Mouse (Mus musculus): ENCODE results near the gene Rd3l.
"Not testable (repeated sequence)": the region's sequence is repeated elsewhere in the genome, so short reads cannot be mapped to it uniquely, and the experiment has no call there.

Rd3l gene

DNA sequence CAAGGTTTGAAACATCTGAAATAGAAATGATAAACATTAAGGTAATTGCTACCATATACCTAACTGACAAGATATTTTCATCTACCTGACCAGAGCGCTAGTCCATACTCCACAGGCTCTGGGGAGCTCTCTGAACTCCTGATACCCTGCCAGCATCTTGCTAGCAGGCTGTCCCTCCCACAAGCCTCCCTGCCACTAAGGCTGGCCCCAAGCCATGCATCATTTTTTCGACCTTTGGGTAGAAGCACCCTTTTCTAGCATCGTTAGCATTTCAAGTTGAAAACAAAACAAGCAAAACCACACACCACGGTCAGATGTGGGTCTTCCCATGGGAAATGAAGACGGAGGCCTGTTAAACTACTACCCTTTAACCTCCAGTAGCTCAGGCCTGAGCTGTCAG, 17.8 kb downstream of the Rd3l start:
- DNase-seq: peak in 1 of 2 experiments; percentile 24

DNA sequence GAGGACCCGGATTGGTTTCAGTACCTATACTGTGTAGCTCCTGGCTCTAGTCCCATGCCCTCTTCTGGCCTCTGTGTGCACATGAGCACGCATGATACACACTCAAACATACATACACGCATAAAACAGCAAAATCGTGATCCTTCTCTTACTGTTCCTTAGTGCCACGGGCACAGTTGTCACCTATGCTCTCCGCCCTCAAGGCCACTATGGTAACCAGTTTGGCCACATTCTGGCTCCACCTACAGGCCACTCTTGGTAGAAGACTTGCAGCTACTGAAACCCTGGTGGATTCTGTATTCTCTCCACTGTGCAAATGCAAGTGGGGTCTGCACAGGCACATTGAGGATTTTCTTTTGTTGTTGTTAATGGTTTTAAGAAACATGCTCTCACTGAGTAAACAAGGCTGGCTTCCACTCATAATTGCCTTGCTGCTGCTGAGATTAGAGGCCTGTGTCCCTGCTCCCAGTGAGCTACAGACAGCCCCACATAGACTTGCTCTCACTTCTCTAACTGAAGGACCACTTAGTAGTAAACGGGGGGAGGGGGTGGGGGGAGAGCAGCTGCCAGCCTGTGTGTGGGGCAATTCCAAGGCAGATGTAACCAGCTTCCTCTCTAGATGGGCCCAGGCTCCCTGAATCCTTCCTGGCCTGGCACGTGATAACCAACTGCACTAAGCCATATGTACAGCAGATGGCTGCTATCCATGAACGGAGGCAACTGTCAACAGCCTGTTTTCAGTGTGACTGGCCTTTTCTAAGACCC, 22.8 kb downstream of the Rd3l start:
- DNase-seq: peak; percentile 77 to 84

DNA sequence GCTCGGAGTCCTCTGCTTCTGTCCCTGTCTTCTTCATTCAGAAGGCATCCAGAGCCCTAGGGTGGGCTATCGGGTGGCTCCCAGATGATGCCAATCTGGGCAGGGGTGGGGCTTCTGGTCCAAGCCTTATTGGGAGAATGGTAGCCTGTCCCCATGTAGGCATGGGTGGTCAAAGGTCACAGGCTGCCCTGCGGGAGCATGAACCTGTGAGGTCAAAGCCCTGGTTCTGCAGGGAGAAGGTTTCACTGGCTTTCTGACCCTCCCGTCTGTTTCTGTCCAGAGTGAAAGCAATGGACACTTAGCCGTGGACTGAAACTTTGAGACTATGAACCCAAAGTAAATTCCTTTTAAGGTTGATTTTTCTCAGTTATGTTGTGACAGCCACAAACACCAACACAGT, 24.9 kb downstream of the Rd3l start:
- no peak for DNase-seq

DNA sequence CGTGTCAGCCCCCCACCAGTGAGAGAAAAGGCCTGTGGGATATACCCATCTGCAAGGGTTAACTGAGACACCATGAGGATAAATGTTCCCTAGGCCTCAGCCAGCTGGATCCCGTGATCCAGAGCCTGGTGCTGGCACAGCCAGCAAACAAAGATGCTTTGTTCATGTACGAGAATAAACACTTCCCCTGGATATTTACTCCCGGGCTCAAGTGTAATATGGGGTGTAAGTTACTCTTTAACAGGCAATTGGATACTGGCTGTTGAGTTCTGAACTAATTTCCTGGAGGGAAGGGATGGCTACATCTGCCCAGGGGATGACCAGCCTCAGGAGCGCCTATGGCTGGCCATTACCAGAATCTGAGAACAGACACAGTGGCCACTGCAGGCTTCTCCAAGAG, 29.4 kb downstream of the Rd3l start:
- DNase-seq: no peak

DNA sequence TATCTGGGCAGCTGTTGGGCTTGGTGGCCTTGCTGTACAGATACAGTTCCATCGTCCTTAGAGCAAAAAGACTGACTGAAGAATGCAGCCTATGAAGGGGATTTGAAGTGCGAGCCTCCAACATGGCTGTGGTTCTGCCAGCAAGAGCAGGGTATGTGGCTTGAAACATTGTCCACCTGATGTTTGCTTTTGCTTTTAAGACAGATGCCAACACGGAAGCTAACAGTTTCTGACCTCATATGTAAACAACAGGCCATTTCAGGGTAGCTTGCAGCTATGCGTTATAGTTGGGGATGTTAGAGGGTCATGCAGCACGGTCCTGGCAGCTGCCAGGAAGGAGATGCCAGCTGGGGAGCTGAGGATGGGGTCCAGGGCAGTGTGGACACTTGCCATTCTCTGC, 30.6 kb downstream of the Rd3l start:
- DNase-seq: no peak

DNA sequence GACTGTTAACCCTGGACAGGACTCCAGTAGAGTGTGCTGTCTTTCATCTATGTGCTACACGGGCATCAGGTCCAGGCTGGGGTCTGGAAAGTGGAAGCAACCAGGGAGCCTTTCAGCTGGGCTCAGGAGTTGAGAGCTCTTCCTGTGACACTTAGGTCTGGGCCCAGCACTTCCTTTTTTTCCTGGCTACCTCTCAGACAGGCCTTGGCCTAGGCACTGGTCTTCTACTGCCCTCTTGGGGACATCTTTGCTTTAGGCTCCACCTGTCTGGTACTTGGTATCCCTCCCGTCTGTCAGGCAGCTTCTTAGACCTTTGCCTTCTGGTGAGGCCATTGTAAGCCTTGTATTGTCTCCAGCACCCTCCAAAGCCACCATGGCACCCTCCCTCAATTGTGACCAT, 34.4 kb downstream of the Rd3l start:
- DNase-seq: peak; percentile 62

DNA sequence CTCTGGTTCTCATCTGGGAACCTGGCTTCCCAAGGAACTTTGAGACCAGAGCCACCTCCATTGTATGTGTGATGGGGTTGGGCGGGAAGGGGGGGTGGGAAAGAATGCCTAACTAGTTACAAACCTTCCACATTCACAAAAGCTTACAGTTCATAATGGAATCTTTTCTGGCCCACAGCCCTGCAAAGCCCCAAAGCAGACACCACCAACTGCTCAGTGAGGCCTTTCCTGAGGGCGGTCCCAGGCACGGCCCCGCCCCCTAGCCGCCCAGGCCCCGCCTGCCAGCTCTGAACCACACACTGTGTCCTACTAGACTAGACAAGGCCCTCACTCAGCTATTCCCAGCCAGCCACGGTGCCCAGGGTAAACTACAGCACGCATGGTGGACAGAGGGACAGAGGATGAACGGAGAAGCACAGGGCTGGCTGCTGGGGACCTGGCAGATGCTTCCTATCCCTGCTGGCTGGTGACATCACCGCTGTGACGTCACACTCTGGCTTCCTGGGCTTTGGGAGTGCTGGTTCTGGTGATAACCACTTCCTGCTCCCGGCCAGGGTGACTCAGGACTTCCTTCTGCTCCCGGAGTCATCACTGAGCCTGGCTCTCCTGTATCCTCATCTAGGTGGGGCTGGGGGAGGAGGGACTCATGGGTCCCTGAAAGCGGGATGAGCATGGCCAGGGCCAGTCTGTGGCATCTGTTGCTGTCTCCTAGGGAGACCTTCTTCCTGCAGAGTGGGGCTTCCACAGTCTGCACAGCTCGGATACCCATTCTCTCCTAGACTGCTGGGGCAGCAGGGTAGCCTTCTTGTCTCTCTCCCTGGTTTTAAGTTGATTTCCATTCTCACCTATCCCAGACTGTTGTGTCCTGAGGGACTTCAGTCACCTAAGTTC, 35.1 kb downstream of the Rd3l start:
- DNase-seq: not testable (repeated sequence)

DNA sequence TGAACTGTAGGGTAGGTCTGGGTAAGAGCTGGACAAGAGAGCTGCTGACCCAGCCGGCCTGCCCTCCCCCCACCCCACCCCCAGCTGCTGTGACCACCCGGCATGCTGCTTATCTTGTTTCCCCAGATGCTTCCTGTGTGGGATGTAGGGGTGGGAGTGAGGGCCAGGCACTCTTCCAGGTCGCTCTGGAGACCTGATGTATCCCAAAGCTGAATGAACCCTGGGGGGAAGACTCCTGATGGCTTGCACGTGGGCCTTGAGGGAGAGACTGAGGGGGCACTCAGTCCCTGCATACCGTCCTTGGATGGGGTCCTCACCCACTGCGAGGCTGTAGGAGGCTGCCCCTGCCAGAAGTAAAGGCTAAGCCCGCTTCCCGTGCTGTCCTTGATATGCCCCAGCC, 36.0 kb downstream of the Rd3l start:
- no peak for DNase-seq

DNA sequence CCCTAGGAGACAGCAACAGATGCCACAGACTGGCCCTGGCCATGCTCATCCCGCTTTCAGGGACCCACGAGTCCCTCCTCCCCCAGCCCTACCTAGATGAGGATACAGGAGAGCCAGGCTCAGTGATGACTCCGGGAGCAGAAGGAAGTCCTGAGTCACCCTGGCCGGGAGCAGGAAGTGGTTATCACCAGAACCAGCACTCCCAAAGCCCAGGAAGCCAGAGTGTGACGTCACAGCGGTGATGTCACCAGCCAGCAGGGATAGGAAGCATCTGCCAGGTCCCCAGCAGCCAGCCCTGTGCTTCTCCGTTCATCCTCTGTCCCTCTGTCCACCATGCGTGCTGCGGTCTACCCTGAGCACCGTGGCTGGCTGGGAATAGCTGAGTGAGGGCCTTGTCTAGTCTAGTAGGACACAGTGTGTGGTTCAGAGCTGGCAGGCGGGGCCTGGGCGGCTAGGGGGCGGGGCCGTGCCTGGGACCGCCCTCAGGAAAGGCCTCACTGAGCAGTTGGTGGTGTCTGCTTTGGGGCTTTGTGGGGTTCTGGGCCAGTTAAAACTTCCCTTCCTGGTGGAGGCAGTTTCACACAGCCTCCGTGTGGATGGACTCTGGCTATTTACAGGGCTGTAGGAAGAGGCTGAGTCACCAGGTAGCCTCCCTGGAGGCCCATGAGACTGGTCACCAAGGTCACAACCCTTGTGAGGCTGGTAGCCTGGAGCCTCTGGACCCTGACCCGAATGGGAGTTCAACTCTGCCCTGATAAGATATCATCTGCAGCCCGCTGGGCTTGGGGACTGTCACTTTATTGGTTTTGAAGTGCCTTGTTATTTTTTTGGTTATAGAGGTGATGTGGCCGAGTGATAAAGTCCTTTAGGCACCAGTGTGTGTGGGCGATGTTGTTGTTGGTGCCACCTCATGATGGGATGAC, 36.8 kb downstream of the Rd3l start:
- not testable (repeated sequence) for DNase-seq

DNA sequence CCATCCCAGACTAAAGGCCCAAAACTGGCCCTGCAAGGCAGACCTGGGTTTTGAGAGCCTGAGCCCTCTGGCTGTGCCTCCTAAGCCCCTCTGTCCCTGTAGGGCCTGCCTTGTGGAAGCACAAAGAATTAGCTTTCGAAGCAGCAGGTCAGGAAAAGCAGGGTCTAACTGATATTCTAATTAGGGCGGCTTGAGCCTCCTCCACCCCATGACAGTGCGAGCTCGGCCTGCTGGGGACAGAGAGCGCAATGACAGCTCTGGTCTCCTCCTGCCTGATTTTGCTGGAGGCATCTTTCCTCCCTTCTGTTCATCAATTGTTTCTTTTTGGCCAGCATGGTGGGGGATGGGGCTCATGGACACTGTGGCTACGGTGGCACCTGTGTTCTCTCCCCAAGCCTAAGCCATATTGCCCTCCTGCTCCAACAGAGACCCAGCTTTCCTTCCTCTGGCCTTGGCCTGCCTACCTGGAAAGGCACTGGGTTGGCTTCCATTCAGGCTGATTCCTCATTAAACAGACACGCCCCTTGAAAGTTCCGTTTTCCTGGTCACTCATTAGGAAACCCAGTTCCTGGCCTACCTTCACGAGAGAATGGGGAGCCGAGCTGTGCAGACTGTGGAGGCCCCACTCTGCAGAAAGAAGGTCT, 37.6 kb downstream of the Rd3l start:
- no peak for DNase-seq

DNA sequence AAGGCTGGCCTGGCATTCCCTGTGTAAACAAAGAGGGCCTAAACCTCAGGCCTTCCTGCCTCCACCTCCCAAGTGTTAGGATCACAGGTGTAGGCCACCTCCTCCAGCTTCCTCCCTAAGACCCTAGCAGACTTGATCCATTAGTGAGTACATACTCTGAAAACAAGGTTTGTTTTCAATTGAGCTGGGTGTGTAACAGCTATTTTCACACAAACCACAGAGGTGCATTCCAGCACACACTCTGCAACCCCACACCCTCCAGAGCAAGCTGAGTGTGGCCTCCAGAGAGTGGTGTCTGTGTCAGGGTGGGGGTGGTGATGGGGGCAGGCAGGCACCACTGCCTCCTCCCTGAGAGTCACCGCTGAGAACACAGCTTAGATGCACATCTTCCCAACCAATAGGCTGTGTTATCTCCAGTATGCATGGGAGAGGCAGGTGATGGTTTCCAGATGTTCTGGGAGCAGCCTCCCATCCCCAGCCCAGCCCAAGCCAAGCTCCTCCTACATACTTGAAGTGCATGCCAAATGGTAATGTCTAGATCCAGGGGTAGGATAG, 42.4 kb downstream of the Rd3l start:
- DNase-seq: no peak

DNA sequence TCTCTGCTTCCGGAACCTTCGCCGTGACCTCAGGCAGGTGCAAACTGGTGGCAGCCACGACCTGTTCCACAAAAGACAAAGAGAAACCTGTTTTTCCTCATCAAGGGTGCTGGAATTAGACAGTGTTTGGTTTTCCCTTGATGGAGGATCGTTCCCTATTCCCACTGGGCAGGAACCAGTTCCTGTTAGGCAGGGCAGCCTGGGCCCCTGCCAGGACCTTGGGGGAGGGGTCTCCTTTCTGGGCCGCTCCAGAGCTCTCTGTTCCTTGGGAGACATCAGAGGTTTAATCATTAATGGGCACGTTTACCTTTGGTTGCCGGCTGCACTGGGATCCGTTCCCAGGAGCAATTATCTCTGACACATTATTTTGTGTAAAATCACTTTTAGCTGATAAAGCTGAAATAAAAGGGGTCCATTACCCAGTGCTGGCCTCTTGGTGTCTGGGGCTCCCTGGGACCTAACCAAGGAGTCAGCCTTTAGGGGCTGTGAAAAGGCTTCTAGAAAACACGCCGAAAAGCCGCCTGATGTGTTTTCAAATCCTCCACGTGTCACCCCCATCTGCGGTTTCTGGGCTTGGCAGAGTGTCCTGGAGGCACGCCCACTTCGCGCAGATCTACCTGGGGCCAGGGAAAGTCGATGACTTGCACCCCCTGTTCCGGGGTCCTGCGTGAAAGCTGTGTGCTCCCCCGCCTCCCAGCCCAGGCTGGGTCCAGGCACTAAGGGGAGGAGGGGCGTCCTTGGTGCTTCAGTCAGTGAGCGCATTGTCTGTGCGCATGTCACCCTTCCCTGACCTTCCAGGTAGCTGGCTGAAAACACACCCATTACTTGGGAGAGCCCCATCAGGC, 44.2 kb downstream of the Rd3l start:
- no peak for DNase-seq

DNA sequence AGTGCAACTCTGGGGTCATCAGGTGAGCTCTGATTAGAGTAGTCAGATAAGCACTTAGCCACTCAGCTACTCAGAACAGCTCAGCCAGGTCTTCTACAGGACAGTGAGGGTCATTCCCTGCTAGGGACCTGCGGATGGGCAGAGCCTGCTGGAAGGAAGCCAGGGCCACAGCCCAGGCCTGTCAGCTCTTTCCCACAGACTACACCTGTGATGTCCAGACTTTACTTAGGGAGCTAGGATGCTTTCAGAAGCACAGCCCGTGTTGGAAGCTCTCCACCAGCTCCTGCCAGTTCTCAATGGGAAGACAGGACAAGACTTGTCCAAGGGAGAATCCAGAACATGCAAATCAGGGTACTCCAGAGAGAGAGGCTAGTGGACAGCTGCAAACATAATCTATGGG, 47.1 kb downstream of the Rd3l start:
- DNase-seq: no peak

DNA sequence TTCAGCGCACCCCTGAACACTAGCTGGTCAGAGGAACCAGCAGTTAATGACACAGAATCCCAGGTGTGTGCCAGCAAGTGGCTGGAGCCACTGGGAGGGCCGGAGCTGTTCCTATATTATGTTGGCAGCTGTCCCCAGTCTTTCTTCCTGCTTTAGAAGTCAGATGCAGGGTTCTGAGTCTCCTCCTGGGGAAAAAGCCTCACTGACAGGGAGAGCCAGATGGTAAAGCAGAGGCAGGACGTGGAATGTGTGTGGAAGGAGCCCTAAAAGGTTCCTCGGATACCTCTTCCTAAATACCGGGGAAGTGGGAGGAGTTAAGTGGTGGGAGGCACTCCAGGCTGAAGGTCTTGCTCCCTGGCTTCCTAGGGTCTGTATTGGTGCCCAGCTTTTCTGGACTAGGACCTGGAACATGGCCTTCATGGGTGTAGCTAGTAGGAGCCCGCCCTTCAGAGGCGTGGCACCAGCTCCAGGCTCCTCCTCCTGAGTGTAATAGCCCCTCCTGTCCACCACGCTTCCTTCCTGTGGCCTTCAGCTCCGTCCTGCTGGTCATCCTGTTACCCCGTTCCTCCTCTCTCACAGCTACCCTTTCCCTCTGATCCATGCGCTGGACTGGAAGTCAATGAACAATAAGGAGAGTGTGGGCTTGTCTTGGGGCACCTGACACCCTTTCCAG, 47.9 kb downstream of the Rd3l start:
- DNase-seq: no peak

DNA sequence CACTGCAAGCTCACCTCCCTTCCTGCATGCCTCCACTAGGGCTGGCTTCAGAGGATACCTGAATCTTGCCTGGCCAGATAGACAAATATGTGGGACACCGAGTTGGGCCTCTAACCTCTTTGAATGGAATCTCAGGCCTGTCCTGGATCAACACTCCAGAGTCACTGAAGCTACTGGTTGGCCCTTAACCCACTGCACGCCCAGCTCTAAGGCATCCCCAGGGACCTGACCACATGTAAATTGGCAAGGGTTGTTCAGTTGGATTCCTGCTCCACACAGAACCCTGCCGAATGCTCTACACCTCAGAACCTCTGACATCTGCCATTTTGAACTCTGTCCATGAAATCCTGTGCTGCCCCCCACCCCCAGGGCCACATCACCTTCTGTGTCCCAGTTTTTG, 48.6 kb downstream of the Rd3l start:
- no peak for DNase-seq

DNA sequence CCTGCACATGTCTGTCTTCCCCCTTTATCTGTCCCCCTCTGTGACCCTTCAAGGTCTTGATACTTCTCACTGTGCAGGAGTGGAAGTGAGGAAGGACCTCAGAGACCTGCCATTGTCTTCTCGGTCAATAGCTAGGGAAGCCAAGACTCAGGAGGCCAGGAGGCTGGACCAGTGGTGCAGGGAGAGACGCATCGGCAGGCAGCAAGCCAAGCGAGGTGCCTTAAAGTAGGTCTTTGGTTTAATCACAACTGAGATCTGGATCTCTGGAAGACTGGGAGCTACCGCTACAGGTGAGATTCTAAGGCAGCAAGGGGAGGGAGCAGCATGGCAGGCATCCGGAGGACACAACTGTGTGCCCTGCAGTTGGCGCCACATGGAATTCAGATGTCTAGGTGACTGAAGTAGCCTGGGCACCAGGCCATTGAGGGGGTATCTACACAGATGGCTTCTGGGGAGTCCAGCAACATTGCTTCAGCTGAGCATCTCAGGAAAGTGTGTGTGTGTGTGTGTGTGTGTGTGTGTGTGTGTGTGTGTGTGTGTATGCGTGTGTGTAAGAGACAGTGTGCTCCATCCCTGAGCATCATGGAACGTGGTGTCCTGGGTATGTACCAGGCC, 49.6 kb downstream of the Rd3l start:
- no peak for DNase-seq
